Mouse (Mus musculus) R1 (cell line): Measurements from ENCODE around the gene Vmn1r33.
"Not testable (repeated sequence)": the region's sequence is repeated elsewhere in the genome, so short reads cannot be mapped to it uniquely, and the experiment has no call there.

Experiments used
- DNase-seq: peaks from one replicate; pipeline ENCODE4 v3.0.0-alpha.2; 2018; ENCODE audit warnings: low read depth, low spot score

Vmn1r33 gene

DNA sequence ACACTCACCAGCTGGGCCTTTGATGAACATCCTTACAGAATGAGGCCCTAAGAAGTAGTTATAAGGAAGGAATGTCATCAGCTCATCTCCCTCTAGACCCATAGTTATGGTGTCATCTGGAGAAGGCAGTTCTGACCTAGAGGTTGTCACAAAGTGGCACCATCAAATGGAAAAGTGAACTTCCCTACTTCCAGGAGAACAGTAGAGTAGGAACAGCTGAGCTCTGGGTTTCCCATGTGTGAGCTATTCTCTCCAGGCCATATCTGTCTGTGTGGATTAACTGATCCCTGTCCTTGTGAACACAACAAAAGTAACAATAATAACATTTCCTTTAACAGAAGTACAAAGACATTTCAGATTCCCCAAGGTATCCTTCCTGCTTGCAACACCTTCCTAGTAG lies at the start of gene Vmn1r33:
TSS of gene Vmn1r33 (minus strand) at position 101 of the 400 bp plus-strand sequence.
- DNase-seq, result not testable (repeated sequence)

DNA sequence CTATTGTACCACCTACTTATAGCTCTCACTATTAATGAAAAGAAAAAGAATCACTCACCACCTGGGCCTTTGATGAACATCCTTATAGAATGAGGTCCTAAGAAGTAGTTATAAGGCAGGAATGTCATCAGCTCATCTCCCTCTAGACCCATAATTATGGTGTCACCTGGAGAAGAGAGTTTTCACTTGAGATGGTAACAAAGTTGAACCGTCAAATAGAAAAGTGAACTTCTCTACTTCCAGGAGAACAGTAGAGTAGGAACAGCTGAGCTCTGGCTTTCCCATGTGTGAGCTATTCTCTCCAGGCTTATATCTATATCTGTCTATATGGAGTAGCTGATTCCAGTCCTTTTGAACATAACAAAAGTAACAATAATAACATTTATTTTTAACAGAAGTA lies 25.7 kb upstream of the Vmn1r33 start, which contains the start of gene Vmn1r34:
TSS of gene Vmn1r34 (minus strand) at position 101 of the 400 bp plus-strand sequence.
- no peak for DNase-seq

DNA sequence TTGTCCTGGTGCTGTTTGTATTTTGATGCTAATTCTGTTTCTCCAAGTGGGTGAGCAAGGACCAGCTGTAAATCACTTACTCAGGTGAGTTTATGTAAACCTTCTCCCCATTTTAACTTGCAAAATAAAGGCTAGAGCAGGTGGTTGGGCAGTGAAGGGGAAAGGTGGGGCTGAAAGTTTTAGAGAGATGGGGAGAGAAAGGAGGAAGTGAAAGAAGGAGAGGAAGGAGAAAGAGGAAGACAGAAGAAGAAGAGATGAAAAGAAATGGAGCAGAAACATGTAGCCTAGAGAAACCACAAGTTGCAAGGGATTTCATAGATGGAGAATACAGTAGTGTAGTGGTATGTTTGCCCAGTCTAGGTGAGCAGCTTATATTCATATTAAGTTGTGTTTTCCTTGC lies 22.3 kb downstream of the Vmn1r33 start:
- DNase-seq, result no peak
